Mouse (Mus musculus) A20 (cell line): ENCODE measurements around the gene Apbb1ip.
A peak's percentile ranks its signal among the peaks of the same experiment; 100 is the strongest.

Source experiments
- DNase-seq: peaks from one replicate; pipeline ENCODE4 v3.0.0-alpha.2; 2011; ENCODE audit warnings: low read depth, low spot score

Gene Apbb1ip

DNA sequence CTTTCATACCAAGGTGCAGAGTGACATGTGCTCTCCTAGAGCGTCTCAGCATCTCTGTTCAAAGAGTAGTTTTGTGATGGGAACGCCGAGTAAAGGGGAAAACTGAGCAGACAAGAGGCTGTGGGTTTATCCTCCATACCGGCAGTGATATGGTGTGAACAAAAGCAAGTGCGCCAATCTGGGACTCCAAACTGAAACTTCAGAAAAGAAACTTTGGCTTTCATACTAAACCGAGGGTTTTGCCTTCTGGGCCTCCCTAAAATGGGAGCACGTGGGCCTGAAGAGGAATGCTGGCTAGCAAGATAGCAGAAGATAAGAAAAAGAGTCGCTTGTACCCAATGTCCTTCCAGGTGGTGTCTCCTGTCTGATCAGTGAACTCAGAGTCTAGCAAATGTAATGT, 1.3 kb downstream of the Apbb1ip start:
- peak; percentile 75 for DNase-seq

DNA sequence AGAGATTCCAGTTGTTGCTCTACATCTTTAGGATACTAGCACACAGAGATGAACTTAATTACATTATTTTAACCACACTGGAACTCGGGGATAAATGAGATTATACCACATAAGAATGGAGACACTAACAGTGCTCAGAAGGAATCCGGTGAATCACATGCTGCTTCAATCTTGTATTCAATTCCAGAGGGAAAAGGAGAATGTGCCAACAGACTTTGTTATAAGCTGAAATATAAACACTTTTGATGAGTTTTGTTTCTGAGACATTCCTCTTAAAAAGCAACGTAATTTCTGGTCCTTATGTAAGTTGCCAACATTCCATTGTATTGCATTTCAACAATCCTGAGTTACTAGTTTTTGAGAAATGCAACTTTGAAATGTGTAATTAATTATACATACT, 1.8 kb downstream of the Apbb1ip start:
- no peak for DNase-seq

DNA sequence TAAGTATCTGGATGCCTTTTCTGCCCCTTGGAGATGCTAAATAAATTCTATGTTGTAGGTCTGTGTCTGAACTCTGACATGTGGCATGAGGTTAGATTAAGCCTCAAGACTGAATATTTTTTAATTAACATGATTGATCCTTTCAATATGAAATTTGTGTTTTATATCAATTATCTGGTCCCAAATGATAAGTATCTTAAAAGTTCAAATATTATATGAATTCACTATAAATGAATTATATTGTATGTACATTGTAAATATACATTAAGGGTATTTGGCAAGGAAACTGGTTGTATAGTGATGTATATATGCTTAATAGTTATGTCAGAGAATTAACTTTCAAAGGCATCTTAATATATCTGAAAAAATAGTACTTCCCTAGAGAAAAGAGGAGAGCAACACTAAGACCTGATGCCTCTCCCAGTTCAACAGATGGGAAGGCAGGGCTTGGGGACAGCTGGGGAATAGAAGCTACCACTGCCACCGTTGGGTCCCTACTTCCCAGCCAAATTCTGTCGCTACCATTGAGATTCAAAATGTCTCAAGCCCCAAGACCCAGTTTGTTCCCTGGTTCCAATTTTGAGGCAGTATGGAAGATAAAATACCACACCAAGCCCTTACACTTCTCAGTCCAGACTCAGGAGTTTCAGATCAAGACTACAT, 2.8 kb downstream of the Apbb1ip start:
- peak; percentile 44 for DNase-seq

DNA sequence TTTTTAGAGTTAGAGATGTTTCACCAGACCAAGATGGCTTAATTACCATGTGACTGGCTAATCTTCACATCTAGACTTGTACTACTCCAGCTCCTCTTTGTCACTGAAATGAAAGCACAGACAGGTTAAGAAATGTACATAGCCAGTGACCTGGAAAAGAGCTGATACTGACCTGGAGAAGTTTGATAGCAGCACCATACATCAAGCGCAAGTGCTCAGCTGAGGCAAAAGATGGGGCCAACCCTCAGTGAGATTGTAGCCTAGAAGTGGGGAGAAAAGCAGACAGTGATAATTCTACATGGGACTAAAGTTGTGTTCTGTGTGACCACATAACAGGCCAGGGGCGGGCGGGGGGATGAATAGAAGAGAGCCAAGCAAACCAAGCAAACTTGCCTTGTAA, 3.9 kb downstream of the Apbb1ip start:
- DNase-seq, result no peak

DNA sequence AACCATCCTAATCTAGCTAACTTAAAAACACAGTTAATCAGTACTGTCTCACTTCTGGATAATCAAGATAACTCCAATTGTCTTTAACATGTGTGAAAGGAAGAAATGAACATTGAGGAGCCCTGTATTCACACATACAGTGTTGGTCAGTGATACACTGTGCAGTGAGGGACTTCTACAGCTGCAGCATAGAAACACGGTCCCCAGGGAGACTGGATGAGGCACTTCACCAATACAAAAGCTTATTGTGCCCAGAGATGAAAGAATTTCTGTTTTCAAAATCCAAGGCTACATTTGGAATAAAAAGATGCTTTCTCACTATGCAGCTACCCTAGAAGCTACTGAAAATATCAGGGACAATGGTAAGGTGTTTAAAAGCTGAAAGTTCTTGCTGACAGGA, 7.0 kb downstream of the Apbb1ip start:
- no peak for DNase-seq

DNA sequence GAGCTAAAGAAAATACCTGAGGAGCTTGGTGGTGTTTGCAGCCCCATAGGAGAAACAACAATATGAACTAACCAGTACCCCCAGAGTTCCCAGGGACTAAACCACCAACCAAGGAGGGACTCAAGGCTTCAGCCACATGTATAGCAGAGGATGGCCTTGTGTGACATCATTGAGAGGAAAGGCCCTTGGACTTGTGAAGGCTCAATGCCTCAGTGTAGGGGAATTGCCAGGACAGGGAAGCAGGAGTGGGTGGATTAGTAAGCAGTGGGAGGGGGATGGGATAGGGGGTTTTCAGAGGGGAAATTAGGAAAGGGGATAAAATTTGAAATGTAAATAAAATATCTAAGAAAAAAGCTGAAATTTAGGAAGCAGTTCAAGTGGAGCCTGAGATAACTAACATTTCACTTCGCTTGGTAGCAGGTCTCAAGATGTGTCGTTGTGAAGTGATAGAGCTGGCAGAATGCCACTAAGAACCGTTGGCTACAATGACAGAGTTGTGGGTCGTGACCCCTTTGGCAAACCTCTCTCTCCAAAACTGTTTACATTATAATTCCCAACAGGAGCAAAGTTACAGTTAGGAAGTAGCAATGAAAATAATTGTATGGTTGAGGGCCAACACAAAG, 7.6 kb downstream of the Apbb1ip start:
- DNase-seq, result no peak

DNA sequence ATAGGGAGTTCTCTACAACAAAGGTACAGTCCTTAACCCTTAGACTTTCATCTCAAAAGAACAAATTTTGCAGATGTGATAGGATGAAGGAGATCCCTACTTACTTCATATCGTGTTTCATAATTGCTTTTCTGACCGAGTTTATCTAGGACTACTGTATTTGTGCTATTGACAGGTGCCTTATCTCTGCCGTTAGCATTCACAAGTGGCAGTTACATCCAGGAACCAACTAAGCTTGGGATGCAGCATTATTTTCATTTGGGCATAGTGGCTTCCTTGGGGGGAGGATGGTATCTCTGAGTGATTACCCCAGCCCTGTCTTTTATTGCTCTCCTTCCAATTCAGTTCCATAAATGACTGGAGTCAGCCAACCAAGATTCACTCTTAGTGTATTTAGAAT, 8.2 kb downstream of the Apbb1ip start:
- DNase-seq, result no peak

DNA sequence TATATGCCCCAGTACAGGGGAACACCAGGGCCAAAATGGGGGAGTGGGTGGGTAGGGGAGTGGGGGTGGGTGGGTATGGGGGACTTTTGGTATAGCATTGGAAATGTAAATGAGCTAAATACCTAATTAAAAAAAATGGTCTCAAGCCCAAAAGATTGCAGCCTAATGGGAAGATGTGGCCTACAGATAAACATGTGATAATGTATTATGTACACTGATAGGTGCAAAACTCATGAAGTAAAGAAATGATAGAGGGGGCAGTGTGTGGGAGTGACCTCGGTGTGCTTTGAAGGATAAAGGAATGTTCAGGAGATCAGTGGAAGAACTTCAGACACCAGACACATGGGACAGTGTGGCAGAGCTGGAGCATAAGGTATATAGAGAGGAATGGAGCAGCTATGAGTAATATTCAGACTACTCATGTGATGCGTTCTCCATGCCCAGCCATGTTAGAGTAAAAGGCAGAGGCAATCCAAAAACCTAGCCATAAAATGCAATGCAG, 9.3 kb downstream of the Apbb1ip start:
- DNase-seq, result no peak

DNA sequence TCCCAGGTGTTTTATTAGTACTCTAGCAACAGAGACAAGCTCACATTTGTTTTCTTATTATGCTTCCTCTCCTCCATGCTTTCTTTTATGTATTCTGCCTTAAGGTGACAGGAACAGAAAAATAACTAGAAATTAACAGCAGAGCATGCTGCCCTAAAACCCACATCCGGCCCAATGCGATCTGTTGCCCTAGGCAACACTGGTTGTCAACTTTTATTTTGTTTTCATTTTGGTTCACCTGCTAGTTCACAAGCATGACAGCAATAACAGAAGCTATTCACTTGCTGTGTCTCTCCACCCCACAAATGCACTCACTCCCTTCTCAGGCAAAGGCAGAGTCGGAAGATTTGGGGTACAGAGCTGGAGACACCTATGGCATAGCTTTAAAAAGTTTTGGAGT, 10.3 kb downstream of the Apbb1ip start:
- DNase-seq, result peak; percentile 67

DNA sequence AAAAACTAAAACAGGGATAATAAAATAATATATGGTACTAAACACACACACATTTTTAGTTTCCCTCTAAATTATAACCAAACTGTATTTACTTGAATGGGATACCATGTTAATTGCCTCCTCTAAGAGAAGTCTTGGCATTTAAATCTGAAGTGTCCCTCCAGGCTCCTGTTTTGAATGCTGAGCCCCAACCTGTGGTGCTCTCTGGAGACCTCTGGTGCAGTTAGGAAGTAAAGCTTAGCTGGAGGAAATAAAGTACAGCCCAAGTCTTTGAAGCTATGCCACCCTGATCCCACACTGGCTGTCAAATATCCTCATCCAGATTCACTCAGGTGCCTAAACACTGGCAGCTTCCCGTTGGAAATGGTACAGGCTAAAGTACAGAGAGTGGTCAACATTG, 10.9 kb downstream of the Apbb1ip start:
- DNase-seq, result no peak

DNA sequence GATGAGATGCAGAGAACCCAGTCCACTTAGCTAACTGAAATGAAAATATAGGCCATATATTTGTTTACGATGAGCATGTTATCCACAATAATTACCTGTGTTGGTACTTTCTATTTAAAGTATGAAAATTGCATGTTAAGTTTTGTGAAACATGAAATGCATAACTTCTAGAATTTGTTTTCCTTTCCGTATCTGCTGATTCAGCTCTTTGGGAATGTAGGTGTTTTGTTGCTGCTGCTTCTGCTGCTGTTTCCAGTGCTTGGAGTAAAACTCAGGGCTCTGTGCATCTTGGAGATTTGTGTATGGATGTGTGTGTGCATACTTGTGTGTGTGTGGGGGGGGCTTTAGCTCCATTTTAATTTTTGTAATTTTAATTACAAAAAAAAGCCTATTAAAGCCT, 14.8 kb downstream of the Apbb1ip start:
- no peak for DNase-seq

DNA sequence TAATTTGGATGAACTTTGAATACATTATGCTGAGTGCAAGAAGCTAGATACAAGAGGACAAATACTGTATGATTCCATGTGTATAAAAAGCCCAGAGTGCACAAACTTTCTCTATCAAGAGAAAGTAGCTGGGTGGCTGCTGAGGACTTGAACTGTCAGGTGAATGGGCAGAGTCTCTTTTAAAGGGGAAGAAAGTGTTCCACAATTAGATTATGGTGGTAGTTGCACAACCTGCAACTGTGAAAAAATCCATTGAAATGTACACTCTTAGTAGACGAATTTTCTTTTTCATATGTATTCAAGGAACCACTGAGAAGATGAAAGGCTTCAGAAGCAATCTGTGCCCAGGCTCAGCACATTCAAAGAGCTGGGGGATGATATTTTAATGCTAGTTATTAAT, 15.7 kb downstream of the Apbb1ip start:
- no peak for DNase-seq

DNA sequence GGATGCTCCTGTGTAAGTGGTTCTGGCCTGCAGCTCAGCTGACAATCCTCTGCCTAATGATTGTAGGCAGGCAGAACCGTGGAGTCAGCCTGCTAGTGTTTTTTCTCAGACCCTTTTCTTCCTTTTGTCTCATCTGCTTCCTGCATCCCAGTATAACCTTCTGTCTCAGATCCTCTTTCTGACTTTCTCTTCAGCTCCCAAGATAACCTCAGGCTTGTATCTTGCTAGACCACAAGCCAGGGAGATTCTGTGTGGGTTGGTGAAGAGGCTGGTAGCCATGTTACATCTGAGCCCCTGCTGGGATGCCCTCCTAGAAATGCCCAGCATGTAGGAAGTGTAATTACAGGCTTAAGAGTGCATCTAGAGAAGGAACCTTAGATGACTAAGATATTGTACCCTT, 16.5 kb downstream of the Apbb1ip start:
- DNase-seq, result peak; percentile 38

DNA sequence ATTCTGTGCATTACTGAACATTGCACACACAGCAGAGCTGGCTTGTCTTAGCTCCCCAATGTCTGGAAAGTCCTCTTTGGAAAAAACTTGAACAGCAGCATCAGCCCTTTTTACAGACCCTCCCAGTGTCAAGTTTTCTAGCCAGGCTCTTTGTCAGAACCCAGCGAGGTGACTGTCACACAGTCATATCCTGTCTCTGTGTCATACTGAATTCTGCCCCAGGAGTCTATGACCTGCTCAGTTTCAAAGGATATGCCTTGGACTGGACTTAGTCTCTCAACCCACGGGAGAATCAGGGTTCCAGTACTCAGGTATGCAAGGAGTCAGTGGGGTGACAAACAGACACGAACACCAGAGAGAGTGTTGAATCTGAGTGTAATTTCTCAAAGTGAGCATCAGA, 21.2 kb downstream of the Apbb1ip start:
- no peak for DNase-seq

DNA sequence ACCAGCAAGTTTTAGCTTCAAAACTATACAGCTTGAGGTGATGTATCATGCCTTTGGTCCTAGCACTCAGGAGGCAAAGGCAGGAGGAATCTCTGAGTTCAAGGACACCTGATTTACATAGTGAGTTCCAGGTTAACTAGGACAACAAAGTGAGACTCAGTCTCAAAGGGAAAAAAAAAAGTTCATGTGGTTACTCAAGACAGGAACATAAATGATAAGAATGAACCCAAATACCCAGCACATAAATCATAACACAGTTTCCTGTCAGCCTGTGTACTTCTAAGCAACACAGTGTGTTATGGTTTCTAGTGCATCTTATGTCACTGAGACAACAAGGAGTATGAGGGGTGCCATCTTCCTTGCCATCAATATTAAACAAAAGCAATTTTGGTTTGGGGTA, 22.6 kb downstream of the Apbb1ip start:
- no peak for DNase-seq

DNA sequence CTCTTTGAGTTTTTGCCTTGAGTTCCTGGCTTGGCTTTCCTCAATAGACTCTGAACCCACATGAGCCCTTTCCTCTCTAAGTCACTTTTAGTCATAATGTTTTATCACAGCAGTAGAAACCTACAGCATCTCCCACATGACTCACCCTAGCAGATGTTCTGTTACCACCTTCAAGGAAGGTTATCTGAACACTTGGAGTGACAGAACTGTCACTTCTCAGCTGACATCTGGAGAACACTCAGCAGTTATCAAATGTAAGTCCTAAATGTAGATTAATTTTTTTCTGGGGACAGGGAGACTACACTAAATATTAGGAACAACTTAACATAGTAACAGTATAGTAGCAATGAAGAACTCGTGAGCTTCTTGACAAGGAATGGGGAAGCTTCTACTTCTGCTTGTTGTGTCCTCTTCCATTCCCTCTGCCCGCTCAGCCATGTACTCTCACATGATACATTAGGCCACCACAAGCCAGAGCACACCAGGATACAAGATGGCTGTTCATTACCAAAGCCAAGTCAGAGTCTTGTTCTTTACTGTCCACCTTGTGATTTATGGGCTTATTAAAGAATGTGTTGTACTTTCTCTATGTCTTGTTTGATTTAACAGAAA, 25.6 kb downstream of the Apbb1ip start:
- DNase-seq, result no peak

DNA sequence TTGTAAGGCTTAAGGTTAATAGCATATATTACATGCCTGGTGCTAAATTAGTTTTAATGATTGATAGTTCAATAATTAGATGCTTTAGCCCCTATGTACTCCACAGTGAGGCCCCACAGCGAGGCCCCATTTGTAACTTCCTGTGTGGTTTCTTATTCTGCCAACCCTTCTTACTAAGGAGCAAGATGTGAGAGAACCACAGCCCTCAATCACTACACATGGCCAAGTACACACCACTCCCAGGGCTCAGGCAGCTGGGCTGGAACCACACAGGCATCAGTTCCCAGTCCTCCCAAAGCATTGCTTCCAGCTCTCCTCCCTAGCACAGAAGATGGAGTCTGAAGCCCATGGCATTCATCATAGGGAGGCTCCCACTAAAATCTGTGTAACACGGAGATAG, 31.7 kb downstream of the Apbb1ip start:
- peak; percentile 56 for DNase-seq

DNA sequence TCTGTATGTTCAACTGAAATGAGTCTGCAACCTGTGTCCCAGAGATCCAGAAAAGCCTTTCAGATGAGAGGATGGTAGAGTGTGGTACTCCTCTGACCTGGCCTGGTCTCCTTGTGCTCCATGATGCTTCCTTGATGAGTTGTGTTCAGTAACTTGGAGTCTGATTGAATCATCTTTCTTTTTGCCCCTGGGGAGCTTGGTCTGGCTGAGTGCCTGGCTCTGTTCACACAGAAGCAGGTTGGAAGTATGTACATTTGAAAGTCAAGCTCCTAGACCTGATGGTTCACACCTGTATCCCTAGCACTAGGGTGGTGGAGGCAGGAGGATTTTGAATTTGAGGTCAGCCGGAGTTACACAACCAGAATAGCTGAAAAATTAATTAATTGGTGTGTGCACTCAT, 32.7 kb downstream of the Apbb1ip start:
- no peak for DNase-seq

DNA sequence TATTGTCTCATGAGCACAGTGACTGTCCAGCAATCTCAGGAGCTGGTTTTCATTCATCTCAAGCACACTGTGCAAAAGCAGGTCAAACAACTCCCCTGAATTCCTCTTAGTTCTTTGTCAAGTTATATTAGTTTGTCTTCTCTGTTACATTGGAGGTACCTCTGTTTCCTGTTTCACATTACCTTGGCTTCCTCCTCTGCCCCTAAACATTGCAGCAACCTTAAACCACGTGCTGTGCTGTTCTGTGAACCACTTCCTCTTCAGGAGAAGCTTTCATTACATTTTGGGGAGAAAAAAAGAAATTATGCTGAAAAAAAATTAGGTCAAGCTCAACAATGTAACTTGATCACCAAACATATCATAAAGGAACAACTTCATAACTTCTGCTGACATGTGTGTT, 33.4 kb downstream of the Apbb1ip start:
- DNase-seq, result peak; percentile 87

DNA sequence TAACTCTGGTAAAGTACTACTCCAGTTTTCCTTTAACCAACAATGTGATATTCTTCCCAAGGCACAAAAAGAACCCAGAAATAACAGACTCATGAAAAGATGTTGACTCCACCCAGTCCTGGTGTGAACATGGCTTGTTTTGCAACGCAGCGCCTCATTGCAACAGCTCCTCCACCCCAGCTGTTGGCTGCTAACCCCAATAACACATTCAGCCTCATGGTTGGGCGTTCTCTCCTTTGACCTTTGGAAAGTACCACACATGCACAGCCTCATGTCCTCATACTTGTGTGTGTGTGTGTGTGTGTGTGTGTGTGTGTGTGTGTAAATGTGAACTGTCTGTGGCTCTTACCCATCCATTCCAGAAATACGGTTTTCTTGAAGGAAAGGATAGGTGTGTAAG, 37.0 kb downstream of the Apbb1ip start:
- no peak for DNase-seq

DNA sequence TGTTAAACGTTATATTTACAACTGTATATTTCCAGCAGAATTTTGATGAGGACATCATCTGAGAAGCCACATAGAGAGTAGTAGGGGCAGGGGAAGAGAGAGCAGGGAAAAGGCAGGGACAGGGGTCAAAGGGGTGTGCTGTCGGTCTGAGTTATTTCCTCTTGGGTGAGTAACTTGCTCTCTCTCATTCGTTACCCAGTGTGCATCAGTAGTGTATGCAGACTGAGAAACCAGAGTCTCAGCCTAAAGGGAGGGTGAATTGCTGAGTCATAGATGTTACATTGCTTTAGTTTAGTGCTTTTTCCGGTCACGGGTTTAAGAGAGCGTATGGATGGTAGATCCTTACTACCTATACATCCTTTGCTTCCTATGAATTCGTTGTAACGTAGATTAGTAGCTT, 37.6 kb downstream of the Apbb1ip start:
- no peak for DNase-seq

DNA sequence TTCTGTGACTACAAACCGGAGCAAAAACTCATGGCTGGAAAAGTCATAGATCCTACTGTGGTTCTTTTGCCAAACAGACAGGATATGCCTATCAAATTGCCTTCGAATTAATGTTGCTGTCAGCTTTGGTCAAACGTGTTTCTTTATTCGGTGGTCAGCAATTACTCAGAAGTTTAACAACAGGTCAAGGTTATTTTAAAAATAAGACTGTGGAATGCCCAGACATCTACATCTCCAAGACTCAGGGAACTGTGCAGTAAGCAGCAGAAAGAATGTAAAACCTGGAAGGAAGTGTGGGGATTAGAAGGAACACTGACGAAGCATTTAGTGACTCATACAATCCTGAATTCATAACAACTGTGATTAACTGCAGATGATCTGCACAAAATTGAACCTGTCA, 40.0 kb downstream of the Apbb1ip start:
- no peak for DNase-seq

DNA sequence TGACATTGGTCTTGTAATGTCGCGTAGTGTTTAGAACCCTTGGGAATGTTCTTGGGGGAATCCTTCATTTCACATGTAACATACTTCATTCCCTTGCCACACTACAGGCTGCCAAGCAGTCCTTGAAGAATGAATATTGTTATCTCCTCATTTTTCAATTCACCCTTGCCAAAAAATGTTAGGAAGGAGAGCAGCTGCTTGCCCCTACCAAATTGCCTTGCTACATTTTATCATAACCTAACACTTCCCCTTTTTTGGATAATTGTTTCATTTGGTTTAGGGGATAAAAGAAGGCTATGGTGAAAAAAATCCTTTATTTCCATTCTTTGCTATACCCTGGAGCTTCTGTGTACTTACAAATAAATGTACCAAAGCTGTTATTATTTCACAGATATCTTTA, 41.8 kb downstream of the Apbb1ip start:
- DNase-seq, result no peak
